Mouse (Mus musculus) CH12.LX (cell line): Measurements from ENCODE around the gene Vmac.

ENCODE experiments used
- CHD1 ChIP-seq: IDR thresholded peaks from 2 replicates; pipeline ENCODE4 v1.6.1; 2012; ENCODE audit warnings: low read depth, low read length, improper control_type of control experiment, inconsistent platforms
- CTCF ChIP-seq, 2 experiments: IDR thresholded peaks in 1 of 2; conservative IDR thresholded peaks in 1 of 2; 2 replicates each; pipeline ENCODE4 v1.5.1; 2011 to 2012; ENCODE audit warnings: low read depth in 2 of 2, low read length in 2 of 2, improper control_type of control experiment in 1 of 2, inconsistent platforms in 1 of 2, mild to moderate bottlenecking in 1 of 2, moderate library complexity in 1 of 2
- E2F4 ChIP-seq: IDR thresholded peaks from 2 replicates; pipeline ENCODE4 v1.6.1; 2011; ENCODE audit warnings: low read depth, low read length, improper control_type of control experiment; ENCODE audit not compliant: insufficient replicate concordance
- EP300 ChIP-seq: IDR thresholded peaks from 2 replicates; pipeline ENCODE4 v1.6.1; 2011; ENCODE audit warnings: low read length, improper control_type of control experiment
- ETS1 ChIP-seq: conservative IDR thresholded peaks from 2 replicates; pipeline ENCODE4 v1.6.1; 2012; ENCODE audit warnings: low read depth, mild to moderate bottlenecking, inconsistent platforms, low read length, improper control_type of control experiment, moderate library complexity
- GABPA ChIP-seq: IDR thresholded peaks from 2 replicates; pipeline ENCODE4 v1.6.1; 2012; ENCODE audit warnings: low read depth, low read length, improper control_type of control experiment, inconsistent platforms; ENCODE audit not compliant: insufficient replicate concordance
- MAFK ChIP-seq: IDR thresholded peaks from 2 replicates; pipeline ENCODE4 v1.6.1; 2011; ENCODE audit warnings: low read length, improper control_type of control experiment; ENCODE audit not compliant: insufficient replicate concordance
- MAX ChIP-seq: IDR thresholded peaks from 2 replicates; pipeline ENCODE4 v1.6.1; 2011; ENCODE audit warnings: low read length, improper control_type of control experiment
- MEF2A ChIP-seq: IDR thresholded peaks from 2 replicates; pipeline ENCODE4 v1.6.1; 2014; ENCODE audit warnings: low read depth, mild to moderate bottlenecking, inconsistent platforms, low read length, improper control_type of control experiment, borderline replicate concordance
- NRF1 ChIP-seq: IDR thresholded peaks from 2 replicates; pipeline ENCODE4 v1.6.1; 2014; ENCODE audit warnings: low read depth, mild to moderate bottlenecking, inconsistent platforms, low read length, improper control_type of control experiment, moderate library complexity
- POLR2A ChIP-seq: IDR thresholded peaks from 2 replicates; pipeline ENCODE4 v1.6.1; 2011; ENCODE audit warnings: low read depth, mild to moderate bottlenecking, improper control_type of control experiment, low read length
- SIN3A ChIP-seq: IDR thresholded peaks from 2 replicates; pipeline ENCODE4 v1.6.1; 2012; ENCODE audit warnings: low read length, improper control_type of control experiment, inconsistent platforms
- ZNF384 ChIP-seq: IDR thresholded peaks from 2 replicates; pipeline ENCODE4 v1.6.1; 2012; ENCODE audit warnings: low read depth, low read length, improper control_type of control experiment, inconsistent platforms

GRCm38 (mm10) chr17:56758132-56758531 lies 40.3 kb upstream of the Vmac start:
- peak; percentile 23 to 61; a peak in 2 of 4 replicates for TF ChIP-seq CTCF (conservative IDR thresholded peaks at IDR 0.05 in 1 of 2, IDR thresholded peaks at IDR 0.05 in 1 of 2; ENCODE audit: low read depth in 2 of 2, low read length in 2 of 2)
- no peak for TF ChIP-seq E2F4
- TF ChIP-seq SIN3A = no peak
- no peak for TF ChIP-seq ETS1
- TF ChIP-seq POLR2A = no peak
- no peak for TF ChIP-seq EP300
- no peak for TF ChIP-seq MAX
- TF ChIP-seq NRF1 = no peak
- no peak for TF ChIP-seq GABPA
- no peak for TF ChIP-seq MAFK
- TF ChIP-seq MEF2A = 0 out of 2 replicates have a peak, but pooled peaks have one; percentile 25
- no peak for TF ChIP-seq ZNF384
- no peak for TF ChIP-seq CHD1
